Mouse (Mus musculus) midbrain, embryonic 11.5 days (tissue): ENCODE data around the gene Pcgf5. TPM values are rescaled to one million over a fixed set of nuclear protein-coding genes. Genes with fewer than 3 reads are reported as not detected.

Experiments
- ATAC-seq: fragments of 200-750 bp; cut with Nextera tagmentation; 2 replicates; pipeline ENCODE4 v1.8.0; 2017; ENCODE audit warnings: moderate TSS enrichment, moderate library complexity; ENCODE audit not compliant: low FRiP score
- DNase-seq: peaks from one replicate; pipeline ENCODE4 v3.0.0; 2015; ENCODE audit warnings: low spot score; ENCODE audit errors: missing footprints
- H3K27ac ChIP-seq: fragments of 300-500 bp; sonication (generic); 2 replicates; pipeline ENCODE4 v1.5.1; 2014; ENCODE audit warnings: low read depth, low read length
- H3K27me3 ChIP-seq: fragments of 300-500 bp; sonication (generic); 2 replicates; pipeline ENCODE4 v1.6.1; 2014; ENCODE audit warnings: mild to moderate bottlenecking, low read length, moderate library complexity, mixed read lengths; ENCODE audit not compliant: control insufficient read depth, insufficient read depth
- H3K36me3 ChIP-seq: fragments of 300-500 bp; sonication (generic); 2 replicates; pipeline ENCODE4 v1.6.1; 2014; ENCODE audit warnings: mild to moderate bottlenecking, low read length, moderate library complexity, mixed read lengths; ENCODE audit not compliant: control insufficient read depth, insufficient read depth
- H3K4me1 ChIP-seq: fragments of 300-500 bp; sonication (generic); 2 replicates; pipeline ENCODE4 v1.6.1; 2014; ENCODE audit warnings: low read length; ENCODE audit not compliant: control insufficient read depth, insufficient read depth
- H3K4me2 ChIP-seq: fragments of 300-500 bp; sonication (generic); 2 replicates; pipeline ENCODE4 v1.6.1; 2014; ENCODE audit warnings: mild to moderate bottlenecking, moderate library complexity
- H3K4me3 ChIP-seq: fragments of 300-500 bp; sonication (generic); 2 replicates; pipeline ENCODE4 v1.5.1; 2014; ENCODE audit warnings: low read depth, low read length
- H3K9ac ChIP-seq: fragments of 300-500 bp; sonication (generic); 2 replicates; pipeline ENCODE4 v1.6.1; 2014; ENCODE audit warnings: low read length
- H3K9me3 ChIP-seq: fragments of 300-500 bp; sonication (generic); 2 replicates; pipeline ENCODE4 v1.6.1; 2016; ENCODE audit warnings: low read length; ENCODE audit not compliant: control insufficient read depth
- WGBS: fragments of 180-500 bp; shearing (Covaris S2); extraction: QIAGEN DNeasy Blood & Tissue Kit; methylation state at CpG from one replicate; pipeline ENCODE4 v1.1.7; 2014; 5-methylcytosine and 5-hydroxymethylcytosine counted together
- polyA plus RNA-seq: library from polyadenylated mRNA; unstranded; fragments of >200 nt; fragmentation: Nextera tagmentation; extraction: Ambion mirVana; gene quantifications from 2 replicates; pipeline ENCODE4 v1.2.1, GENCODE M21; 2014

The Pcgf5 gene
- polyA plus RNA-seq, 1 experiment from 2014 or later, result 10.9 TPM

DNA sequence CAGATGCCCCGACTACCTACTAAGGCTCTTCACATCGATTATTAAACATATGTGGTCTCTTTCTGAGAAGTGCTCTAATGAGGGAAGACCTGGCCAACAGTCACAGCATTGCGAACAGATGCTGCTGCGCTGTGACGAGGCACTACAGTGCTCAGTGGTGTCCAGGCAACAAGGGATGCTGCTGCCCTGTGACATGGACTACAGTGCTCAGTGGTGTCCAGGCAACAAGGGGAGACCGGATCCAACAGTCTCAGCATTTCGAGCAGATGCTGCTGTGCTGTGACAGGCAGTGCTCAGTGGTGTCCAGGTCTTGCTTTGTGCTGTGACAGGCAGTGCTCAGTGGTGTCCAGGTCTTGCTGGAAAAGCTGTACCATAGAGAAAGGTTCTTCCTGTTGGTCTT is 29.6 kb downstream of the Pcgf5 start:
- no peaks in the 10 kb centered on the region for H3K27me3 ChIP-seq
- no peak overlapping the region for H3K9ac ChIP-seq
- H3K4me1 ChIP-seq, result no peaks in the 10 kb centered on the region
- H3K36me3 ChIP-seq, result no peaks in the 10 kb centered on the region
- DNase-seq (no peak), ATAC-seq (0 out of 2 replicates have a peak, but pooled peaks have one; percentile 27)
- H3K4me2 ChIP-seq, result no peak overlapping the region
- no peak overlapping the region for H3K27ac ChIP-seq
- no peak overlapping the region for H3K4me3 ChIP-seq
- WGBS, result 80% methylated on average over 7 of the region's 7 CpGs
- no peaks in the 10 kb centered on the region for H3K9me3 ChIP-seq

DNA sequence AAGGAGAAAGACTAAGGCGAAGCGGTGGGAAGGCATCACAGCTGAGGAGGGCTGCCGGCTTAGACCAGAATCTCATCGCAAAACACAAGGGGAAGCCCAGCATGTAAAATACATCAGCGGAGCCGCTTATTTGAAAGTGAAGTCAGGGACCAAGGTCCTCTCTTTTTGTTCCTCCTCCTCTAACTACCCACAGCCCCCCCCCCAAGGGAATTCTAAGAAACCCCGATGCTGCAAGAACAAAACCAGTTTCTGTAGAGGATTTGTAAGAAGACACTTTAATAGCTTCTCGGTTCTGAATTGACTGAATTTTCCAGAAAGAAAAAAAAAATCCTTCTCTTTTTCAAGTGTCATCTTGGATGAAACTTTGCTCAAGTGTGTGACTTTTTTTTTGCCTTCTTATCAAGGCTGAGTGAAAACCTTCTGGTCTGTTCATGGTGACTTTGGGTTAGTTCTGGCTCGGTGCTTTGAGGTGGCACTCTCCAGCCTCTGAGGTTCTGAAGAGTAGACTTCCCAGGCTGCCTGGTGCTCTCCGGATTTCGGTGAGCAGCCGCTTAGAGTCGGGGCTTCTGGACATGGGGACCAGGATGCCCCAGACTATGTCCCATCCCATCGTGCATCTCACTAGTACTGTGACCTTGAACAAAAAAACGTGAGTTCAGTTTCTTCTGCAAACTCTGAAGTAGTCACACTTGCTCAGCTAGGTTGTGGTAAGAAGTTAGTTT is 30.6 kb downstream of the Pcgf5 start:
- H3K4me3 ChIP-seq, result no peak overlapping the region
- ATAC-seq (no peak), DNase-seq (no peak)
- 68% methylated on average over 15 of the region's 15 CpGs for WGBS
- no peak overlapping the region for H3K9ac ChIP-seq
- H3K27ac ChIP-seq, result no peak overlapping the region
- no peaks in the 10 kb centered on the region for H3K9me3 ChIP-seq
- no peaks in the 10 kb centered on the region for H3K4me1 ChIP-seq
- no peak overlapping the region for H3K4me2 ChIP-seq
- no peaks in the 10 kb centered on the region for H3K27me3 ChIP-seq
- H3K36me3 ChIP-seq, result no peaks in the 10 kb centered on the region

GRCm38 (mm10) chr19:36382901-36383300 is 34.8 kb downstream of the Pcgf5 start:
- Histone ChIP-seq H3K27me3 (no peaks in the 10 kb centered on the region), H3K4me3 (no peak overlapping the region), H3K9me3 (no peaks in the 10 kb centered on the region), H3K4me2 (no peak overlapping the region), H3K27ac (no peak overlapping the region), H3K4me1 (no peaks in the 10 kb centered on the region), H3K36me3 (no peaks in the 10 kb centered on the region), H3K9ac (no peak overlapping the region)
- ATAC-seq, result no peak
- WGBS, result 87% methylated on average over 3 of the region's 3 CpGs
- DNase-seq, result no peak

DNA sequence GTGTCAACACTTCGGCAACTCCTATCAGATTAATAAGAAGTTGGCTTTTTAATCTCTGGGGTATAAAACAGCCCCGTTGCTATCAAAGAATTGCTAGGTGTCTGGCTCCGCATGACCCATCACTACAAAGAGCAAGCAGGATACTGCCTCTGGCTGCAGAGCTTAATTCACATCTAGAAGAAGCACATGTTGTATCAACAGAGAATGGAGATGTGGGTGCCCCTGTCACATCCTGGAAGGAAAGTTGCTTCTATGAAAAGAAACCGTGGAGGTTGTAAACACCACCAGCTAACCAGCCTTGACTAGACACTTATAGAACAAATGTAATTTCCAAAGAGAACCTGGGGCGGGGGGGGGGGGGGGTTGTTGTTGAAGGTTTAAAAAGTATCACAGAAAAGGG is 35.9 kb downstream of the Pcgf5 start:
- no peak overlapping the region for H3K4me2 ChIP-seq
- no peak overlapping the region for H3K9ac ChIP-seq
- H3K27ac ChIP-seq, result no peak overlapping the region
- no peaks in the 10 kb centered on the region for H3K27me3 ChIP-seq
- no peaks in the 10 kb centered on the region for H3K4me1 ChIP-seq
- H3K4me3 ChIP-seq, result no peak overlapping the region
- no peak for DNase-seq
- no peaks in the 10 kb centered on the region for H3K36me3 ChIP-seq
- H3K9me3 ChIP-seq, result no peaks in the 10 kb centered on the region
- no peak for ATAC-seq
- WGBS, result 72% methylated on average over 5 of the region's 5 CpGs

GRCm38 (mm10) chr19:36384426-36384825 is 36.3 kb downstream of the Pcgf5 start:
- H3K4me2 ChIP-seq, result no peak overlapping the region
- DNase-seq, result no peak
- H3K27me3 ChIP-seq, result no peaks in the 10 kb centered on the region
- H3K27ac ChIP-seq, result no peak overlapping the region
- H3K9ac ChIP-seq, result no peak overlapping the region
- H3K4me3 ChIP-seq, result no peak overlapping the region
- H3K36me3 ChIP-seq, result no peaks in the 10 kb centered on the region
- no peaks in the 10 kb centered on the region for H3K4me1 ChIP-seq
- H3K9me3 ChIP-seq, result no peaks in the 10 kb centered on the region
- no peak for ATAC-seq
- WGBS, result 8% methylated on average over 2 of the region's 2 CpGs

DNA sequence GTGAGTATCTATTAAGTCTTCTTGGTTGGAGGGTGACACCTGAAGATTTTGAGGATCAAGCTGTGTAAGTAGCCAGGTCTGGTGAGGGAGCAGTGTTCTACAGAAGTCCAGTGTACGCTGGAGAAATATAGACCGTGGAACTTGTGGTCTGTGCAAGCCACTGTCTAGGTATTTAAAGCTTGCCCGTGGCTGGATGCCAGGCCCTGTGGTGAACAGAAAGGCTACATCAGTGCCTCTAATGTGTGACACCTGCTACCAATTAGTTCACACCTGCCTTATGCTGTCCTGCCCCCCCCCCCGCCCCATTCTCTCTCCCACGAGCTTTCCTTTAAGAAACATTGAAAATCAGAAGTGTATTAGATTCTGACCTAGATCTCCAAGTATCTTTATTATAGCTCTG is 40.4 kb downstream of the Pcgf5 start:
- Histone ChIP-seq H3K4me1 (no peaks in the 10 kb centered on the region), H3K36me3 (no peaks in the 10 kb centered on the region), H3K9ac (no peak overlapping the region), H3K27ac (no peak overlapping the region), H3K4me3 (no peak overlapping the region), H3K9me3 (no peaks in the 10 kb centered on the region), H3K27me3 (no peaks in the 10 kb centered on the region), H3K4me2 (no peak overlapping the region)
- ATAC-seq (no peak), DNase-seq (no peak)
- WGBS, result 88% methylated on average over 5 of the region's 5 CpGs

DNA sequence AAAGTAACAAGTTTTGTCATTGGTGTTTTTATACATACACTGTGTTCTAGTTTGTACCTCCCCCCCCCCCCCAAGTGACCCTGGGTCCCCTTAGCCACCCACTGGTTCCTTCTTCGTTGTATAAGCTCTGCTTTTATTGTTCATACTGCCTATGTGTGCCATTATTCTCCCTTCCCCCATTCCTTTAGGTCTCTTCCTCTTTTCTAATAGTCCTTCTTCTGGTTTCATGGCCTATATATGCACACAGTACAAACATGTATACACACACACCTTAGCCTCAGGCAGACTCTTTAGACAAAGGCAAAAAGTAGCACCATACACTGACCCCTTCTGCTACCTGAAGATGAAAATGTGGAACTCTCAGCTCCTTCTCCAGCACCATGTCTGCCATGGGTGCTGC is 42.6 kb downstream of the Pcgf5 start:
- Histone ChIP-seq H3K36me3 (no peaks in the 10 kb centered on the region), H3K4me2 (no peak overlapping the region), H3K4me3 (no peak overlapping the region), H3K27me3 (no peaks in the 10 kb centered on the region), H3K9ac (no peak overlapping the region), H3K9me3 (no peaks in the 10 kb centered on the region), H3K27ac (no peak overlapping the region), H3K4me1 (no peaks in the 10 kb centered on the region)
- 77% methylated on average over 1 of the region's 1 CpGs for WGBS
- ATAC-seq (no peak), DNase-seq (no peak)

- no peaks in the 10 kb centered on the region for H3K9me3 ChIP-seq
- no peaks in the 10 kb centered on the region for H3K27me3 ChIP-seq
- 80% methylated on average over 3 of the region's 3 CpGs for WGBS
- no peaks in the 10 kb centered on the region for H3K36me3 ChIP-seq
- ATAC-seq (no peak), DNase-seq (no peak)
- H3K27ac ChIP-seq, result no peak overlapping the region
- no peak overlapping the region for H3K4me3 ChIP-seq
- no peak overlapping the region for H3K9ac ChIP-seq
- H3K4me1 ChIP-seq, result no peaks in the 10 kb centered on the region
- no peak overlapping the region for H3K4me2 ChIP-seq
These were observed 50.4 kb downstream of the Pcgf5 start for GRCm38 (mm10) chr19:36398500-36398899.

- no peak overlapping the region for H3K9ac ChIP-seq
- H3K27me3 ChIP-seq, result peaks cover 7% of the 10 kb centered on the region; the same call in 1 of the 2 replicates
- ATAC-seq (no peak), DNase-seq (no peak)
- WGBS, result 68% methylated on average over 10 of the region's 10 CpGs
- H3K36me3 ChIP-seq, result no peaks in the 10 kb centered on the region
- H3K4me3 ChIP-seq, result no peak overlapping the region
- no peak overlapping the region for H3K27ac ChIP-seq
- no peak overlapping the region for H3K4me2 ChIP-seq
- H3K9me3 ChIP-seq, result no peaks in the 10 kb centered on the region
- no peaks in the 10 kb centered on the region; the same call in 1 of the 2 replicates for H3K4me1 ChIP-seq
These were observed 60.4 kb downstream of the Pcgf5 start for GRCm38 (mm10) chr19:36408352-36409100.
